Mouse (Mus musculus) erythroid progenitor cell, adult 5-6 weeks (primary cell): Measurements from ENCODE around the gene Slc25a19. TPM values are rescaled to one million over a fixed set of nuclear protein-coding genes. Genes with fewer than 3 reads are reported as not detected.

Experiments
- ATAC-seq: replicated peaks from 2 replicates; pipeline ENCODE4 v1.8.0; 2016; ENCODE audit warnings: moderate number of reproducible peaks, mild to moderate bottlenecking, moderate TSS enrichment, inconsistent platforms; ENCODE audit not compliant: poor library complexity, low FRiP score, severe bottlenecking
- total RNA-seq, 2 experiments: library from RNA; stranded (forward) in 1 of 2; stranded (reverse) in 1 of 2; fragments of 150-400 nt in 1 of 2; fragments of 186-747, 209-891 nt in 1 of 2; gene quantifications; 2 replicates each; pipeline versions ENCODE4 v1.2.3 to v1.2.4; 2015 to 2017; ENCODE audit warnings: low replicate concordance in 2 of 2

Slc25a19 gene
- total RNA-seq, 2 experiments from 2014 or later, result 2.0 to 7.1 TPM

GRCm38 (mm10) chr11:115603476-115604303 lies 24.4 kb downstream of the Slc25a19 start, which contains the start of the genes Mrps7 and Gga3:
Mrps7 (plus strand) TSS chr11:115603925.
Gga3 (minus strand) TSS chr11:115604051.
- peak; percentile 88 for ATAC-seq

- no peak for ATAC-seq
These were observed 25.0 kb downstream of the Slc25a19 start for GRCm38 (mm10) chr11:115603128-115603475.

DNA sequence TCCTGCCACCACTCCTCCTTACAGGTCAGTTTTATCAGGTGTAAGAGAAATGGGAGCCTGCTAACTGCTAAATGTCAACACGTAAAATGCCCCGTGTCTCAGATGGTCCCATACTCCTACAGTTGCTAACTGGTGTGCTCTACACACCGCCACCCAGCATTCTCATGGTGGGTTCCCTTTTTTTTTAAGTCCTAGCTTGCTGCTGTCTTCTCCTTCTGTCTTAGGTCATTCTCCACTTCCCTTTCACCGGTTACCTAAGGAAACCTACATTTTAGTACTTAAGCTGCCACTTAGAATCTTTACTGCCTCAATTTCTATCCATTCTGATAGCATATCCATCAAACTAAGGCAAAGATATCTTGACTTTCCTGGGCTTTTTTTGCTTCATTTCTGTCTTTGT lies 26.9 kb downstream of the Slc25a19 start:
- ATAC-seq, result no peak

- ATAC-seq, result no peak
These were observed 27.4 kb downstream of the Slc25a19 start for GRCm38 (mm10) chr11:115600743-115601142.

DNA sequence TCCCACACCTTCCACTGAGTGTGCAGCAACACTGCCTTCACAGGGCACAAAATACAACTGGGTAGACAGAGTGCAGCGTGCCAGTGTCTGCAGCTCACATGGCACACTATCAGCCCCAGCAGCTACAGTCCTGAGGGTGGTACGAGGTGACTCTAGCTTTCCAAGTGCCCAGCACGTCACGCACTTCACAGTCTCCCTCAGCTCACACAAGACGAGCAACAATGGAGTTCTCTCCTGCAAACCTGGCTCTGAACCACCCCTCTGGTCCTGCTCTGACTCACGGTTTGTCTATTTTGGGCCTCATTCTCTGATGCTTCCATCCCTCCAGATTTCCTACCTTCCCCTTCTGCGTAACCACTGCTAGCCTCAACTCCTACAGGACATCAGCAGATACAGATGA lies 28.4 kb downstream of the Slc25a19 start:
- no peak for ATAC-seq

- no peak for ATAC-seq
These were observed 29.8 kb downstream of the Slc25a19 start for GRCm38 (mm10) chr11:115598309-115598708.

DNA sequence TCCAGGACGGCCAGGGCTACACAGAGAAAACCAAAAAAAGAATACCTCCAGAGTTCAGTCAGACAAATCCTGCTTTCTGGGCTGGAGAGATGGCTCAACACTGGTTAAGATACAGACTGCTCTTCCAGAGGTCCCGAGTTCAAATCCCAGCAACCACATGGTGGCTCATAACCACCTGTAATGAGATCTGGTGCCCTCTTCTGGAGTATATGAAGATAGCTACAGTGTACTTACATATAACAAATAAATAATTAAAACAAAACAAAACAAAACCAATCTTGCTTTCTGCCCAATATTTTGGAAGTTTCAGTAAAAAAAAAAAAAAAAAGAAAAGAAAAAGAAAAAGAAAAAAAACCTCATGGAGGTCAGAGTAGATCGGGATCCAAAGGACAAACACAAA lies 32.9 kb downstream of the Slc25a19 start:
- ATAC-seq, result no peak

DNA sequence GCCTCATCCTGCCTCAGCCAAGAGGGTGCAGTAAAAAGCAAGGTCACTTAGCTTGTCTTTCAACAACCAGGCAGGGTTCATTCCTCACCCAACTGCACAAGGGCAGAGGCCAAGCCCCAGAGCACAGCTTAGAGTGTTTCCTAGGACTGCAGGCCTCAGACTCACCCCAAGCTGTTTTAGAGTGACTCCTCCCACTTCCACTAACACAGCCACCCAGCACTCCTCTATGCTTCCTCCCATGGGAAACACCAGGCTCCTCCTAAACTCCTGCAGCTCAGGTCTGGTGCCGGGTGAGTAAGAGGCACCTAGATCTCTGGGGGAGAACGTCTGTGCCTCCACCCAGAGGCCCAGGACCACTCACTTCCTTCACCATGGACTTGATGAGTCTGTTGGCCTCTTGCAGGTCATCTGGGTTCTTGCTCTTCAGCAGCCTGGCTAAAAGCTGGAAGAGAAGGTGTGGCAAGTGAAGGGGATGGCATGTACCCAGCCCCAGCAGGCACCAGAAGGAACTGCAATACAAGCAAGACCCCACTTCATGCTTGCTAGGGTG lies 37.5 kb downstream of the Slc25a19 start:
- no peak for ATAC-seq

DNA sequence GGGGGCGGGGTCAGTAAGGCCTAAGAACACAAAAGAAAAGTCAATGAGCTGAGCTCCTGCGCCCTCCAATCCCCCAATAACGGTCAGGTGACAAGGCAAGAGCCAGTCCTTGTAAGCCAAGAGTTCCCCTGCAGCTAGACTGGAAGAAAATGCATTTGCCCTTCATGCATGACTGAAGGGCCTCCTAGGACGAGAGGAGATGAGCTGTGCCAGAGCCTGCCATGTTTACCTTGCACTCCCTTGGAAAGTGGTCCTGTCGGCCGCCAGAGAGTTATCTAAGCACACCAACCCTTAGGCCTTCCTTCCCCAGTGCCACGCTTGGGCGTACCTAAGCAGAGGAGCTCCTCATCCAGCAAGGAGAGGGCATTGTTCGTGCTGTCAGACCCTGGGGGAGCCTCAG lies 40.1 kb downstream of the Slc25a19 start:
- no peak for ATAC-seq

- no peak for ATAC-seq
These were observed 41.7 kb downstream of the Slc25a19 start for GRCm38 (mm10) chr11:115586403-115586802.

DNA sequence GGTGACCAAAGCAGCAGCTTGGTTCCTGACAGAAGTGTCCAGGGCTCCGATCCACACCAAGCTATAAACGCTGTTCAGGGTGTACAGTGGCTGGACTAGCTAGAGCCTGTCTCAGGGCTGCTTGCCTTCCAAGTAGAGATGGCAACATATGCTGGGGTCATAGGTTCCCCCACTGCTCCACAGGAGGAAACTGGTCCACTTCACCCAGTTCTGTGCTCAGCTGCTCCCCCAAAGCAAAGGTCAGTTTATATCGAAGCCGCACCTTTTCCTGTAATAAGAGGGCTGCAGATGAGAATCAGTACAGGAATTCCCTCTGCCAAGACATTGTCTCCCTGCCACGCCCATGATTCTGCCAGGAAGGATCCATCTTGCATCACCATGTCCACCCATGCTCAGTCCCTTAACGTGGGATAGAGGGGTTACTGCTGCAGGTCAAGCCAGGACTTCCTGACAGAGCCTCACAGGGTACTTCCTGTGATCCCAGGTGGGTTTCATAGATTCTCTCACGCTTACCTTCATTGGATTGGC lies 42.5 kb downstream of the Slc25a19 start:
- ATAC-seq, result no peak

GRCm38 (mm10) chr11:115584376-115585073 lies 43.6 kb downstream of the Slc25a19 start:
- ATAC-seq, result no peak

GRCm38 (mm10) chr11:115582913-115583606 lies 45.0 kb downstream of the Slc25a19 start:
- no peak for ATAC-seq

DNA sequence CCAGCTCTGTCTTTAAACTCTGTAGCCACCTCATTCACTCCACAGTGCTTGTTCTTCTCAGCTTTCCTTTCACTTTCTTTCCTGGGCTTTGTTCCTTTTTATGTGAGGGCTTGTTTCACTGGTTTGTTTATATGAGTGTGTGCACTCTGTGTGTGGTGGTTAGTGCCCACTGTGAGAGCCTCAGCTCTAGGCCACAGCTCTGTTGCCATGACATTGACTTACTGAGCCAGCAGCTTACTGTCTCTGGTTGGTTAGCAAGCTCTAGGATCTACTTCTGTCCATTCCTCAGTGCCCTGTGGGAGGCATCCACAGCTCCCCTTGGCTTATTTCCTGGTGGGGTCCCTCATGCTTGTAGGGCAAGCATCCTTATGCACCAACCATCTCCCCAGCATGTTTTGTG lies 49.0 kb downstream of the Slc25a19 start:
- ATAC-seq, result no peak

DNA sequence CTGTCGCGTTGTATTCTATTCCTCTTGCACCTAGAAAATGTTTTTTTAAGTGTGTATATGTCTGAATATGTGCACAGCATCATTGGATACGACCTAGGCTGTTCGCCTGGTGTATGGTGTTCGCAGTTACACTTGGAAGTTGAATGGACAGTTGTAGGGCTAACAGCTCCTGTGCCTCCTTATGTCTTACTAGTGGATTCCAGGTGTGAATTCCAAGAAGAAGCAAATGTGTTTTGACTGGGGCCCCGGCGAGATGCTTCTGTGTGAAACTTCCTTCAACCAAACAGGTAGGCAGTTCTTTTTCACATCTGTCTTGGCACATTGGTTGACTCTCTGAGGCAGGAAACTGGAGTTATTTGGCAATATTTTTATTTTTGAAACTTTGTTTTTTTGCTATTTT lies 63.1 kb downstream of the Slc25a19 start:
- no peak for ATAC-seq

Other genes with a start within 250 kb of the Slc25a19 start
- not detected in 2 replicates for gene Cdr2l, start 246.4 kb downstream of the Slc25a19 start, total RNA-seq (2015; ENCODE audit: low replicate concordance)
- gene Cdr2l, start 246.4 kb downstream of the Slc25a19 start, total RNA-seq (2017; ENCODE audit: low replicate concordance), result not detected in 2 replicates
- gene Mrpl58, start 224.5 kb downstream of the Slc25a19 start, total RNA-seq (2015; ENCODE audit: low replicate concordance), result 12.6 and 24.1 TPM in 2 replicates
- 16.6 and 30.3 TPM in 2 replicates for gene Mrpl58, start 224.5 kb downstream of the Slc25a19 start, total RNA-seq (2017; ENCODE audit: low replicate concordance)
- gene Atp5h, start 208.3 kb downstream of the Slc25a19 start, total RNA-seq (2015; ENCODE audit: low replicate concordance), result 520 and 620 TPM in 2 replicates
- 410 and 415 TPM in 2 replicates for gene Atp5h, start 208.3 kb downstream of the Slc25a19 start, total RNA-seq (2017; ENCODE audit: low replicate concordance)
- 4.2 and 14.1 TPM in 2 replicates for gene Kctd2, start 208.2 kb downstream of the Slc25a19 start, total RNA-seq (2015; ENCODE audit: low replicate concordance)
- gene Kctd2, start 208.2 kb downstream of the Slc25a19 start, total RNA-seq (2017; ENCODE audit: low replicate concordance), result 8.3 and 16.9 TPM in 2 replicates
- gene Trim80, start 187.8 kb downstream of the Slc25a19 start, total RNA-seq (2015; ENCODE audit: low replicate concordance), result not detected in 2 replicates
- not detected in 2 replicates for gene Trim80, start 187.8 kb downstream of the Slc25a19 start, total RNA-seq (2017; ENCODE audit: low replicate concordance)
- not detected in 2 replicates for gene Slc16a5, start 165.8 kb downstream of the Slc25a19 start, total RNA-seq (2015; ENCODE audit: low replicate concordance)
- gene Slc16a5, start 165.8 kb downstream of the Slc25a19 start, total RNA-seq (2017; ENCODE audit: low replicate concordance), result 1.0 TPM in 1 of 2 replicates, not detected in the other
- 1.8 TPM in 1 of 2 replicates, not detected in the other for gene Armc7, start 152.6 kb downstream of the Slc25a19 start, total RNA-seq (2015; ENCODE audit: low replicate concordance)
- gene Armc7, start 152.6 kb downstream of the Slc25a19 start, total RNA-seq (2017; ENCODE audit: low replicate concordance), result 2.7 TPM in 2 replicates
- gene Nt5c, start 136.4 kb downstream of the Slc25a19 start, total RNA-seq (2015; ENCODE audit: low replicate concordance), result 13.0 and 22.3 TPM in 2 replicates
- gene Nt5c, start 136.4 kb downstream of the Slc25a19 start, total RNA-seq (2017; ENCODE audit: low replicate concordance), result 9.8 and 37.2 TPM in 2 replicates
- gene Jpt1, start 113.9 kb downstream of the Slc25a19 start, total RNA-seq (2015; ENCODE audit: low replicate concordance), result 168 and 177 TPM in 2 replicates
- gene Jpt1, start 113.9 kb downstream of the Slc25a19 start, total RNA-seq (2017; ENCODE audit: low replicate concordance), result 225 and 235 TPM in 2 replicates
- gene Sumo2, start 92.0 kb downstream of the Slc25a19 start, total RNA-seq (2015; ENCODE audit: low replicate concordance), result 450 and 609 TPM in 2 replicates
- gene Sumo2, start 92.0 kb downstream of the Slc25a19 start, total RNA-seq (2017; ENCODE audit: low replicate concordance), result 286 and 389 TPM in 2 replicates
- gene Nup85, start 63.9 kb downstream of the Slc25a19 start, total RNA-seq (2015; ENCODE audit: low replicate concordance), result 78.9 and 133 TPM in 2 replicates
- 141 and 174 TPM in 2 replicates for gene Nup85, start 63.9 kb downstream of the Slc25a19 start, total RNA-seq (2017; ENCODE audit: low replicate concordance)
- 10.1 and 22.2 TPM in 2 replicates for gene Mrps7, start 24.4 kb downstream of the Slc25a19 start, total RNA-seq (2015; ENCODE audit: low replicate concordance)
- 5.1 and 12.3 TPM in 2 replicates for gene Mrps7, start 24.4 kb downstream of the Slc25a19 start, total RNA-seq (2017; ENCODE audit: low replicate concordance)
- gene Gga3, start 24.2 kb downstream of the Slc25a19 start, total RNA-seq (2015; ENCODE audit: low replicate concordance), result 18.0 and 20.9 TPM in 2 replicates
- gene Gga3, start 24.2 kb downstream of the Slc25a19 start, total RNA-seq (2017; ENCODE audit: low replicate concordance), result 20.7 and 33.2 TPM in 2 replicates
- gene Mif4gd, start 15.3 kb downstream of the Slc25a19 start, total RNA-seq (2015; ENCODE audit: low replicate concordance), result 62.3 and 66.7 TPM in 2 replicates
- gene Mif4gd, start 15.3 kb downstream of the Slc25a19 start, total RNA-seq (2017; ENCODE audit: low replicate concordance), result 36.5 and 69.8 TPM in 2 replicates
- gene Grb2, start 80.3 kb upstream of the Slc25a19 start, total RNA-seq (2015; ENCODE audit: low replicate concordance), result 36.8 and 49.5 TPM in 2 replicates
- 10.1 and 29.1 TPM in 2 replicates for gene Grb2, start 80.3 kb upstream of the Slc25a19 start, total RNA-seq (2017; ENCODE audit: low replicate concordance)
- 32.1 and 36.9 TPM in 2 replicates for gene Tmem94, start 137.1 kb upstream of the Slc25a19 start, total RNA-seq (2015; ENCODE audit: low replicate concordance)
- 35.2 and 35.3 TPM in 2 replicates for gene Tmem94, start 137.1 kb upstream of the Slc25a19 start, total RNA-seq (2017; ENCODE audit: low replicate concordance)
- 6.7 and 13.0 TPM in 2 replicates for gene Caskin2, start 185.3 kb upstream of the Slc25a19 start, total RNA-seq (2015; ENCODE audit: low replicate concordance)
- gene Caskin2, start 185.3 kb upstream of the Slc25a19 start, total RNA-seq (2017; ENCODE audit: low replicate concordance), result 5.6 and 6.0 TPM in 2 replicates
- gene Tsen54, start 186.4 kb upstream of the Slc25a19 start, total RNA-seq (2015; ENCODE audit: low replicate concordance), result 4.0 and 12.6 TPM in 2 replicates
- gene Tsen54, start 186.4 kb upstream of the Slc25a19 start, total RNA-seq (2017; ENCODE audit: low replicate concordance), result 3.6 and 4.3 TPM in 2 replicates
- 1.7 TPM in 1 of 2 replicates, not detected in the other for gene Llgl2, start 195.8 kb upstream of the Slc25a19 start, total RNA-seq (2015; ENCODE audit: low replicate concordance)
- gene Llgl2, start 195.8 kb upstream of the Slc25a19 start, total RNA-seq (2017; ENCODE audit: low replicate concordance), result 0.26 and 1.8 TPM in 2 replicates
- not detected in 2 replicates for gene Myo15b, start 230.1 kb upstream of the Slc25a19 start, total RNA-seq (2015; ENCODE audit: low replicate concordance)
- gene Myo15b, start 230.1 kb upstream of the Slc25a19 start, total RNA-seq (2017; ENCODE audit: low replicate concordance), result not detected in 2 replicates